Mouse (Mus musculus): Measurements from ENCODE around the gene Arhgap15. TPM values are rescaled to one million over a fixed set of nuclear protein-coding genes. Genes with fewer than 3 reads are reported as not detected.

The Arhgap15 gene
- polyA plus RNA-seq, 1 experiment from 2014 or later, result 1.4 TPM

- Histone ChIP-seq H3K4me1 (replicated peaks) (no peaks in the 10 kb centered on the region), H3K9ac (no peak overlapping the region), H3K27ac (no peak overlapping the region), H3K36me3 (no peaks in the 10 kb centered on the region), H3K4me2 (no peak overlapping the region), H3K4me3 (no peak overlapping the region), H3K27me3 (no peaks in the 10 kb centered on the region), H3K9me3 (replicated peaks) (no peaks in the 10 kb centered on the region)
- ATAC-seq (replicated peaks; ENCODE audit: insufficient number of reproducible peaks, insufficient read depth, low FRiP score, low read depth), result no peak
- 65% methylated on average over 9 of the region's 9 CpGs for WGBS
Observed at GRCm38 (mm10) chr2:43739190-43739818, 9.3 kb upstream of the Arhgap15 start.

GRCm38 (mm10) chr2:43749321-43749720 is 697 bp downstream of the Arhgap15 start:
- H3K9me3 ChIP-seq (replicated peaks), result no peaks in the 10 kb centered on the region
- no peak overlapping the region for H3K27ac ChIP-seq
- ATAC-seq (replicated peaks; ENCODE audit: insufficient number of reproducible peaks, insufficient read depth, low FRiP score, low read depth), result no peak
- no peaks in the 10 kb centered on the region for H3K36me3 ChIP-seq
- no peaks in the 10 kb centered on the region for H3K27me3 ChIP-seq
- no peaks in the 10 kb centered on the region for H3K4me1 ChIP-seq (replicated peaks)
- no peak overlapping the region for H3K4me3 ChIP-seq
- H3K4me2 ChIP-seq, result no peak overlapping the region
- no peak overlapping the region for H3K9ac ChIP-seq
- WGBS, result 58% methylated on average over 3 of the region's 3 CpGs

GRCm38 (mm10) chr2:43755899-43756298 is 7.3 kb downstream of the Arhgap15 start:
- H3K27me3 ChIP-seq, result no peaks in the 10 kb centered on the region

GRCm38 (mm10) chr2:43756626-43757025 is 8.0 kb downstream of the Arhgap15 start:
- H3K4me1 ChIP-seq (replicated peaks), result no peaks in the 10 kb centered on the region
- WGBS, result 62% methylated on average over 2 of the region's 2 CpGs
- no peaks in the 10 kb centered on the region for H3K9me3 ChIP-seq (replicated peaks)
- H3K4me3 ChIP-seq, result no peak overlapping the region
- no peak overlapping the region for H3K9ac ChIP-seq
- no peaks in the 10 kb centered on the region for H3K36me3 ChIP-seq
- H3K27me3 ChIP-seq, result no peaks in the 10 kb centered on the region
- ATAC-seq (replicated peaks; ENCODE audit: insufficient number of reproducible peaks, insufficient read depth, low FRiP score, low read depth), result no peak
- no peak overlapping the region for H3K27ac ChIP-seq
- H3K4me2 ChIP-seq, result no peak overlapping the region

More at GRCm38 (mm10) chr2:43755899-43756298, 7.3 kb downstream of the Arhgap15 start:
- no peak overlapping the region for H3K9ac ChIP-seq
- no peaks in the 10 kb centered on the region for H3K9me3 ChIP-seq (replicated peaks)
- H3K36me3 ChIP-seq, result no peaks in the 10 kb centered on the region
- H3K4me3 ChIP-seq, result no peak overlapping the region
- H3K4me2 ChIP-seq, result no peak overlapping the region
- ATAC-seq (replicated peaks; ENCODE audit: insufficient number of reproducible peaks, insufficient read depth, low FRiP score, low read depth), result no peak
- H3K27ac ChIP-seq, result no peak overlapping the region
- H3K4me1 ChIP-seq (replicated peaks), result no peaks in the 10 kb centered on the region
- 86% methylated on average over 3 of the region's 3 CpGs for WGBS

- 78% methylated on average over 3 of the region's 3 CpGs for WGBS
- Histone ChIP-seq H3K4me2 (no peak overlapping the region), H3K27me3 (no peaks in the 10 kb centered on the region), H3K4me3 (no peak overlapping the region), H3K4me1 (replicated peaks) (no peaks in the 10 kb centered on the region), H3K36me3 (no peaks in the 10 kb centered on the region), H3K9ac (no peak overlapping the region), H3K27ac (no peak overlapping the region), H3K9me3 (replicated peaks) (no peaks in the 10 kb centered on the region)
- no peak for ATAC-seq (replicated peaks; ENCODE audit: insufficient number of reproducible peaks, insufficient read depth, low FRiP score, low read depth)
Observed at GRCm38 (mm10) chr2:43761735-43762134, 13.1 kb downstream of the Arhgap15 start.

GRCm38 (mm10) chr2:43763279-43763678 is 14.7 kb downstream of the Arhgap15 start:
- no peak overlapping the region for H3K9ac ChIP-seq
- H3K27ac ChIP-seq, result no peak overlapping the region
- ATAC-seq (replicated peaks; ENCODE audit: insufficient number of reproducible peaks, insufficient read depth, low FRiP score, low read depth), result no peak
- 75% methylated on average over 5 of the region's 5 CpGs for WGBS
- H3K36me3 ChIP-seq, result no peaks in the 10 kb centered on the region
- no peak overlapping the region for H3K4me2 ChIP-seq
- no peaks in the 10 kb centered on the region for H3K27me3 ChIP-seq
- no peak overlapping the region for H3K4me3 ChIP-seq
- H3K9me3 ChIP-seq (replicated peaks), result no peaks in the 10 kb centered on the region
- no peaks in the 10 kb centered on the region for H3K4me1 ChIP-seq (replicated peaks)

- H3K9ac ChIP-seq, result no peak overlapping the region
- no peak overlapping the region for H3K27ac ChIP-seq
- H3K4me1 ChIP-seq (replicated peaks), result no peaks in the 10 kb centered on the region
- no peak overlapping the region for H3K4me2 ChIP-seq
- no peaks in the 10 kb centered on the region for H3K27me3 ChIP-seq
- H3K36me3 ChIP-seq, result no peaks in the 10 kb centered on the region
- no peaks in the 10 kb centered on the region for H3K9me3 ChIP-seq (replicated peaks)
- H3K4me3 ChIP-seq, result no peak overlapping the region
- no peak for ATAC-seq (replicated peaks; ENCODE audit: insufficient number of reproducible peaks, insufficient read depth, low FRiP score, low read depth)
- 73% methylated on average over 1 of the region's 1 CpGs for WGBS
Observed at GRCm38 (mm10) chr2:43764456-43764855, 15.8 kb downstream of the Arhgap15 start.

GRCm38 (mm10) chr2:43766200-43766599 is 17.6 kb downstream of the Arhgap15 start:
- H3K27ac ChIP-seq, result no peak overlapping the region
- 76% methylated on average over 3 of the region's 3 CpGs for WGBS
- H3K4me1 ChIP-seq (replicated peaks), result no peaks in the 10 kb centered on the region
- H3K4me3 ChIP-seq, result no peak overlapping the region
- H3K9ac ChIP-seq, result no peak overlapping the region
- no peak for ATAC-seq (replicated peaks; ENCODE audit: insufficient number of reproducible peaks, insufficient read depth, low FRiP score, low read depth)
- H3K9me3 ChIP-seq (replicated peaks), result no peaks in the 10 kb centered on the region
- H3K4me2 ChIP-seq, result no peak overlapping the region
- no peaks in the 10 kb centered on the region for H3K36me3 ChIP-seq
- H3K27me3 ChIP-seq, result no peaks in the 10 kb centered on the region

GRCm38 (mm10) chr2:43769850-43770570 is 21.4 kb downstream of the Arhgap15 start:
- no peaks in the 10 kb centered on the region for H3K36me3 ChIP-seq

GRCm38 (mm10) chr2:43772640-43773039 is 24.0 kb downstream of the Arhgap15 start:
- Histone ChIP-seq H3K36me3 (no peaks in the 10 kb centered on the region), H3K9ac (no peak overlapping the region), H3K4me3 (no peak overlapping the region), H3K9me3 (replicated peaks) (no peaks in the 10 kb centered on the region), H3K4me1 (replicated peaks) (no peaks in the 10 kb centered on the region), H3K27me3 (no peaks in the 10 kb centered on the region), H3K27ac (no peak overlapping the region), H3K4me2 (no peak overlapping the region)
- WGBS, result 75% methylated on average over 5 of the region's 5 CpGs
- ATAC-seq (replicated peaks; ENCODE audit: insufficient number of reproducible peaks, insufficient read depth, low FRiP score, low read depth), result no peak

More at GRCm38 (mm10) chr2:43769850-43770570, 21.4 kb downstream of the Arhgap15 start:
- 69% methylated on average over 2 of the region's 2 CpGs for WGBS
- H3K4me1 ChIP-seq (replicated peaks), result no peaks in the 10 kb centered on the region
- H3K4me3 ChIP-seq, result no peak overlapping the region
- H3K4me2 ChIP-seq, result no peak overlapping the region
- H3K9me3 ChIP-seq (replicated peaks), result no peaks in the 10 kb centered on the region
- H3K27me3 ChIP-seq, result no peaks in the 10 kb centered on the region
- ATAC-seq (replicated peaks; ENCODE audit: insufficient number of reproducible peaks, insufficient read depth, low FRiP score, low read depth), result no peak
- H3K9ac ChIP-seq, result no peak overlapping the region
- H3K27ac ChIP-seq, result no peak overlapping the region

GRCm38 (mm10) chr2:43782157-43782556 is 33.5 kb downstream of the Arhgap15 start:
- Histone ChIP-seq H3K9me3 (replicated peaks) (no peaks in the 10 kb centered on the region), H3K9ac (no peak overlapping the region), H3K36me3 (no peaks in the 10 kb centered on the region), H3K4me3 (no peak overlapping the region), H3K27me3 (no peaks in the 10 kb centered on the region), H3K4me1 (replicated peaks) (no peaks in the 10 kb centered on the region; the same call in 1 of the 2 replicates), H3K27ac (no peak overlapping the region), H3K4me2 (no peak overlapping the region)
- 85% methylated on average over 3 of the region's 3 CpGs for WGBS
- no peak for ATAC-seq (replicated peaks; ENCODE audit: insufficient number of reproducible peaks, insufficient read depth, low FRiP score, low read depth)

All from heart, embryonic 15.5 days (tissue).